Mouse (Mus musculus) embryonic stem cell, embryonic (primary cell): ENCODE measurements at regions not wholly inside any gene's neighbourhood (a gene's known extent, or its start where the extent isn't known, plus 50 kb on each side); places are given as distances from the start of the nearest gene placed in this dataset.
"Not testable (repeated sequence)": the region's sequence is repeated elsewhere in the genome, so short reads cannot be mapped to it uniquely, and the experiment has no call there.

ENCODE experiments used
- CTCF ChIA-PET, 4 experiments: fragments of 300-600 bp in 2 of 4; fragments of 350-600 bp in 2 of 4; sonication (Branson Sonifier 250); formaldehyde crosslinking; loops; one replicate each; lab custom pipeline; 2022; ENCODE audit warnings: inconsistent platforms in 2 of 4; lab: Charles Lee
- POLR2A ChIA-PET, 4 experiments: fragments of 300-600 bp in 2 of 4; fragments of 350-600 bp in 2 of 4; sonication (Branson Sonifier 250); formaldehyde crosslinking; loops; one replicate each; lab custom pipeline; 2022; ENCODE audit warnings: antibody characterized with exemption in 4 of 4, inconsistent platforms in 1 of 4; lab: Charles Lee

DNA sequence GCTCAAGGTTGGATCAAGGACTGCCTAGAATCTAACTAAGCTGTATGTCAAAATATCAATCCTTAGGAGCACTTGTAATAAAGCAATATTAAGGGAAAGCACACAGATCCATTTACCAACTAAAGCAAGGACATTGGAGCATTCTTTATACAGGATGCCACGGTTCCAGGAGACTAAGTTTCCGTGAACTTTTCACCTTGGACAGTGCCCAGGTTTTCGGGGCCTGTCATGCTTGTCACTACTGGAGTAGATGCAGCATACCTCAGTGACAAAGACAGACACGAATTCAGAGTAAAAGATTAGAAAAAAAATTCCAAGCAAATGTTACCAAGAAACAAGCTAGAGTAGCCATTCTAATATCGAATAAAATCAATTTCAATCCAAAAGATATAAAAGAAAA lies 543.6 kb downstream of the Slitrk5 start:
- POLR2A ChIA-PET, CTCF ChIA-PET: not testable (repeated sequence)

DNA sequence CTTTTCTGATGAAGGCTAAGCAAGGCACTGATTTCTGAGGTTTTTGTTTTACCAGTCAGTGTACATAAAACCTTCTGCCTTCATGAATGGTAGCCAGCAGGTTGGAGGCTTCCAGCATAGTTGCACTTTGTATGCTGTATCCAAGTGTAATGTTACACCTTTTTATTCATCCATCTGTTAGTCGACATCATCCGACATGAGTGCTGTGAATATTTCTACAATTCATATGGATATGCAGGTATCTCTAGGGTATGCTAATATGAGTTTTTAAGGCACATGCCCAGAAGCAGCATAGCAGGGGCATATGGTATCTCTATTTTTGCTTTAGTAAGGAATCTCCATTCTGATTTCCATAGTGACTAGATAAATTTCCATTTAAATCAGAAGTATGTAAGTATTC lies 555.6 kb downstream of the Slitrk5 start:
- ChIA-PET POLR2A (no interaction called here), CTCF (no interaction called here)

DNA sequence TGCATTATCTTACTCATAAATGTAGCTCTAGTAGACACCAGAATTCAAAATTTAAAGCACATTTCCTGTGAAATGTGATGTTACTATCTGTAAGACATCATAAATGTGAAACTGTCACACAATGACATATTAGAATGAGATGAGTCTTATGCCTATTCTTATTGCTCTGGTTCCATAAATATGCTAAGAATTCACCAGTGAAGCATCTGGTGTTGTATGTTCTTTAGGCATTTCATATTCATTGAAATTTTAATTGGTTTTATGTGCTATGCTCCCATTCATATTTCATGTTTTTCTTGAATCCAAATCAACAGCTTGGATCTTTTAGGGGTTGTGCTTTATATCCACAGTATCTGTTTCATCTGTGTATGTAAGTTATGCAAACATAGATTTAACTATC lies 564.6 kb downstream of the Slitrk5 start:
- ChIA-PET CTCF (no interaction called here), POLR2A (no interaction called here)

DNA sequence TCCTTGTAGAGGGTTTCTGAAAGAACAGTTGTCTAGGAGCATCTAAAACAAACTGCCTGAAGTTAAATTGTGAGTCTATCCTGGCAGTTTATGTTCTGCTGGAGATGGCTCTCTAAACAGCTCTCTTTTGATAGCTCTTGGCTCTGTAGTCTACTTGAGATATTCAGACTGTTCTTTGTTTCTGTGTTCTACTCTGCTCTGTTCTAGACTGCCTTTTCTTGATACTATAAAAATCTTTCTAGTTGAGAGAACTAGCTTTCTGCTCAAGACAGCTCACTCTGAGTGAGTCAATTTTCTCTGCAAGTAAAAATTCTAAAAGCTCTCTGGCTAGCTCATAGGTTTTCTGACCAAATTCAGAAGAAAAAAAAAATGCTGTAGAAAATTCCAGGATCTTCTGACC lies 573.3 kb downstream of the Slitrk5 start:
- POLR2A ChIA-PET = no interaction called here
- CTCF ChIA-PET = no interaction called here

DNA sequence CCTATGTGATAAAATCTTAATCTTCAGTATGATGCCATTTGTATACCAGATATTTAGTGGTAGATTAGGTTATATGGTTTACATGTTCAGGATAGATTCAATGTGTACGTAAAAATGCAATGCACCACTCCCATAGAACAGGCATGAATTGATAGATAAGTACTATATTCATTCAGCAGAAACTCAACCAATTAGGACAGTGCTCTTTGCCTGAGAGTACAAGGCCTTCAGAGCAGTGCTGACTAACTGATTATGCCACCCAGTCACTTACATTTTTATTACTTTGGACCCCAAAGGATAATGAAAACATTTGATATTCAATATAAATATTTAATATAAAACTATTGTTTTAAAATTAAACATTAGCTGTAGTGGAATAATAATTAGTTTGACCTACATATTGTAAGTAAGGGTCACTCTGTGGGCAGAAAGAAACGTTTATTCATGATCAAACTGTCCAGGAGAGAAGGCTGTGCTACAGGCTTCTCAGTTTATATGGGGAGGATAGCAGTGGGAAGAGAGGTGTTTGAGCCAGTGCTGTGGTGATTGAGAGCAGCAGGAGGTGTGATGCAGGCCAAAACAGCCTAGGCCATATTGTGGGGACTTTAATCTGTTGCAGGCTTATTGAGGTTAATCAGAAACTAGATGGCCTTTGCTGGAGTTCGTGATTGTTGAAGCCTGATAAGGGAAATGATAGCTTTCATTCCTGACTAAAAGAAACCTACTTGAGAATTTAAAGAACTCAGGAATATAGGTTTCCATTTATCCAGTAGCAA lies 623.3 kb downstream of the Slitrk5 start:
- POLR2A ChIA-PET = no interaction called here
- CTCF ChIA-PET = no interaction called here

DNA sequence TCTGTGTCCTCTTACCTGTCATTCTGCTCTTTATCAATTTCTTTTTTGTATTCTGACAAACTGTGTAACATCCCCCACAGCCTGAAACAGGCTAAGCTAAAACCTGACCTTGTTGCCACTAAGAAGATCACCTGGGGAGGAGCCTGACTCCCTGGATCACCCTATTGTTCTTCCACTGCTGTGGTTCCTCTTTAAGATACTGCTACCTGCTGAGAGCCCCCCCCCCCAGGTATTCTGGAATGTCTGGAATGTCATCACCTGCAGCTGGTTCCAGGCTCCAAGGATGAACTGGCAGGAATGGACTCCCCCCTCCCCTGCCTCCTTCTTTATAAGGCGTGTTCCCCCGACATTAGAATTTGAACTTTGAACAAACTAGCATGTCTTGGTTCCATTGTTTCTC lies 650.7 kb downstream of the Slitrk5 start:
- POLR2A ChIA-PET = interaction anchor here in 1 of 4 experiments (0.7 kb wide), 1 partner anchor 69 kb away, joined by 3 read pairs; no protein-coding TSS in a partner anchor
- CTCF ChIA-PET = no interaction called here
